Mouse (Mus musculus) bone marrow, adult 2 months (tissue): ENCODE data around the gene Rph3al.

Experiments used
- CTCF ChIP-seq: fragments of 200-500 bp; IDR thresholded peaks from 2 replicates; pipeline ENCODE4 v1.5.1; 2011; ENCODE audit warnings: low read length, control low read depth; ENCODE audit not compliant: control insufficient read depth, insufficient read depth
- POLR2A ChIP-seq: fragments of 200-500 bp; IDR thresholded peaks from 2 replicates; pipeline ENCODE4 v1.6.1; 2011; ENCODE audit warnings: low read depth, mild to moderate bottlenecking, control low read depth, low read length, borderline replicate concordance; ENCODE audit not compliant: control insufficient read depth

DNA sequence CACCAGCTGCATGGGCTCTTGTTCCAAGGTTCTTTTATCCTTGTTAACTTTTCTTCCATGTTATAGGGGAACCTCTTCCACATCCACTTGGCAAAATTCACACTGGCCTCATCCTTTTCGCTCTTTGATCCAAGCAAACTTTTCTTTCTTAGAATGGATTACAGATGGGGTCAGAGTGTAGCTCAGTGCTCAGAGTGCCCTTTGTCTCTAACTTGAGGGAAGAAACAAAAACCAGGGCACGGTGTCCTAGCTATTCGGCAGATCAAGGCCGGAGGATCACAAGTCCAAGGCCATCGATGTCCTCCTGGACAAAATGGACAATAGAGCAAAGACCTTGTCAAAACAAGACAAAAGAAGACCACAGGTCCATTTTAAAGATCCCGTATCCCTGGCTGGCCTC, 30.5 kb upstream of the Rph3al start:
- TF ChIP-seq POLR2A (no peak), CTCF (no peak)
